Mouse (Mus musculus) neutrophil, adult 5-6 weeks (primary cell): ENCODE measurements around the gene Spz1. TPM values are rescaled to one million over a fixed set of nuclear protein-coding genes. Genes with fewer than 3 reads are reported as not detected.

Experiments
- total RNA-seq: library from RNA; stranded (forward); fragments of 200-1000 nt; gene quantifications from 2 replicates; pipeline ENCODE4 v1.2.3, GENCODE M21; 2017

The Spz1 gene
- total RNA-seq, 1 experiment from 2014 or later: not detected

Other genes with a start within 250 kb of the Spz1 start
- 1.1 and 2.2 TPM in 2 replicates for gene Dhfr, start 221.4 kb downstream of the Spz1 start, total RNA-seq
- 48.5 and 53.7 TPM in 2 replicates for gene Msh3, start 221.2 kb downstream of the Spz1 start, total RNA-seq
- not detected in 2 replicates for gene Ankrd34b, start 150.3 kb downstream of the Spz1 start, total RNA-seq
- 5.9 and 6.5 TPM in 2 replicates for gene Fam151b, start 92.2 kb downstream of the Spz1 start, total RNA-seq
- 22.2 and 27.7 TPM in 2 replicates for gene Zfyve16, start 45.3 kb downstream of the Spz1 start, total RNA-seq
- 47.5 and 54.0 TPM in 2 replicates for gene Serinc5, start 34.9 kb upstream of the Spz1 start, total RNA-seq
- gene Thbs4, start 218.6 kb upstream of the Spz1 start, total RNA-seq: 0.37 TPM in 1 of 2 replicates, not detected in the other